Mouse (Mus musculus): ENCODE results near the gene Fmnl3.

Fmnl3 gene

DNA sequence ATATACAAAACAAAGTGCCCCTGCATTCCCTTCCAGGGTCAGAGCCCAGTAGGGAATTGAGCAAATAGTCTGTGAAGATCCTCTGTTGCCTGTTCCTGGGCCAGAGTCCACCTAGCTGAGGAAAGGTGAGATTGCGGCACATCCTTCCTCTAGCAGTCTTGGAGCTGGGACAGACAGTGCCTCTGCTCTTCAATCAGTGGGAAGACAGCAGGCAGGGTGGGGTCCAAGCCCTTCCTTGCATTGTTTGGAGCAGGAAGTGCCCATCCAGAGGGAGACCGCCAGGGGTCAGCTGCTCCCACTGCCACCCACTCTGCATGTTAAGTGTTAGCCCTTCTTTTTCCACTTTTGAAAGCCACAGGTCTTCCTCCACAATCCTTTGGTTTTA, 53.0 kb downstream of the Fmnl3 start:
- DNase-seq (ENCODE audit: low spot score), result no peak

DNA sequence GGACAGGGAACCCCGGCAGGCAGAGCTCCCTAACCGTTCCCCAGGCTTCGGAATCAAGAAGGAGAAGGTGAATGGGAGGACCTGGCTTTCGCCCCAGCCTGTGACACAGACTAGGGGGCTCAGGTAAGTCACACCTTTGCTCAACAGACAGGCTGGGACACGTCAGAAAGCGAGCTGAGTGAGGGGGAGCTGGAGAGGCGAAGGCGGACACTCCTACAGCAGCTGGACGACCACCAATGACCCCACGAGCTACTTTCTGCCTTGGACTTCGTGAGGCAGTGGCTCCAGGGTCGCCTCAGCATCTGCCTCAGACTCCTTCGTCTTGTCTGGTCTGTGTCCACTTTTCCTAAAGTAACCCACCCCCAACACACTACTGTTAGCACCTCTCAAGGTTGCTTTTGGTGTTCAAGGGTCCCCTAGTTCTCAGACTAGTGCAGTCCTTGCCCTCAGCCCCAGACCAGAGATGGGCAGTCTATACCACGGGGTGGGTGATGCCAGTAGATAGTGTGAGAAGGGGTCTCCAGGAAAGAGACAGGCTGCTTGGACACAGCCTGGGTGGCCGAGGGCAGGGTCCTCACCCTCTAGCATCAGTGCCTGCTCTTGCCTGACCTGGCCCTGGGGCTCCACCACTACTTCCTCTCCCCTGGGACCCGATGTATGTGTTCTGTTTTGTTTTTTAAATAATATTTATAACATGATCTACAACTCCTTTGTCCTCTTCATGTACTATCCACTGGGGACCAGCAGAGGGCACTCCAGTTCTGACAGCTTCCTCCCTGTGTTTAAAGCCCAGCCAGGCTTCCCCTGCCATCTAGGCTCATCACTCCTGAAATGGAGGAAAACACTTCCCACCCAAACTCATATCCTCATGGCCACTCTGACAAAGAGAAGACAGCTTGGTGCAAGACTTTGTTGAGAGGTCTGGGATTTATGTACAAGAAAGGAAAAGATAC, 53.7 kb downstream of the Fmnl3 start:
- DNase-seq (ENCODE audit: low spot score), result peak; percentile 67

DNA sequence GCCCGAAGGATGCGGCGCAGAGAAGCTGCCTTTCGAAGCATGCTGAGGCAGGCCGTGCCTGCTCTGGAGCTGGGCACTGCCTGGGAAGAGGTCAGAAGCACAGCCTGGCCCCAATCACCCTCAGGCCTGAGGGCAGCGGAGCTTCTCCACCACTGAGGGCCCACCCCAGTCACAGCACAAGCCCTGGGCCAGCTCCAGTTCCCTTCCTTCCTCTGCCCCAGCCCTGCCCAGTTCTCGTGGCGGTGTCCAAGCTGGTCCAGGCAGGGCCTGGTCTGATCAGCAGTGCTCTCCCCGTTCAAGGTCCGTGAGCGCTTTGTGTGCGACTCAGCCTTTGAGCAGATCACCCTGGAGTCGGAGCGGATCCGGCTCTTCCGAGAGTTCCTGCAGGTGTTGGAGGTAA, 55.4 kb downstream of the Fmnl3 start:
- no peak for DNase-seq (ENCODE audit: low spot score)

DNA sequence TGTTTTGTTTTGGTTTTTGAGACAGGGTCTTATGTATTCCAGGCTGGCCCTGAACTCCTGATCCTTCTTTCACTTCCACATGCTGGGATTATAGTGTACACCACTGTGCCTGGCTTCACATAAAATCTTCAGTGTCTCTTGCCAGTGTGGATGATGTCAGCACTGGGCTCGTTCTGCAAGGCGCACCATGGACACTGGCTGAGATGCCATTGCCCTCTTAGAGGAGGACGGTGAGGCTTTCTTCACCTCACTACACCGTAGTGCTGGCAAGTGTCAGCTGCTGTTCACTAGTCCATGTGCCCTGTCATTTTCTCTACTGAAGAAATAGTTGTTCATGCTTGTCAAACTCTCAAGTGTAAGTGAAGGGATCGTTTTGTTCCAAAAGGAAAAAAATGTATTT, 59.7 kb downstream of the Fmnl3 start:
- DNase-seq (ENCODE audit: low spot score), result no peak

DNA sequence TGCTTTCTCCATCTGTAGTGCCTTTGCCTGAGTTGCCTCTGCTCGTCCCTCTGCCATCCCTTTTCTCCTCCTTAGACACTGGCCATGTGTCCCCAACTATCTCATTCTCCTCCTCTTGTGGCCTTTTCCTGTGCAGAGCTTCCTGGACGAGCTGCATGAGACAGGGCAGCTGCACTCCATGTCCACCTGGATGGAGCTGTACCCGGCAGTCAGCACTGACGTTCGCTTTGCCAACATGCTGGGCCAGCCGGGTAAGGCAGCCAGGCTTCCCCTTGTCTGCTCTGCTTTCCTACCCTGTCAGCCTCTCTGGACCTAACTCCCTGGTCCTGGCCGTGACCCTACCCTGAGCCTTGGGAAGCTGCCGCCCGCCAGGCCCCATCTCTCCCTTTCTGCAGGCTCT, 60.7 kb downstream of the Fmnl3 start:
- DNase-seq (ENCODE audit: low spot score), result no peak

DNA sequence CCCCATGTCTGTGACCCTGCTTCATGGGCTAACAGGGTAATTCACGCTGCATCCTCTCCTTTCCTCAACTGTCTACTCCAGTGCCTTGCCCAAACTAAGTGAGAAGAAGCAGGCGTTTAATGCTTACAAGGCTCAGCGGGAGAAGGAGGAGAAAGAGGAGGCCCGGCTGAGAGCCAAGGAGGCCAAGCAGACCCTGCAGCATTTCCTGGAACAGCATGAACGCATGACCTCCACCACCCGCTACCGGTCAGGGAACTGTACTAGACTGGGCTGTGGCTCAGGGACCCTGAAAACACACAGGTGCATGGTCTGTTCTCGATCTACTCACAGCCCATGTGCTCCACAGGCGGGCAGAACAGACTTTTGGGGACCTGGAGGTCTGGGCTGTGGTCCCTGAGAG, 62.8 kb downstream of the Fmnl3 start:
- no peak for DNase-seq (ENCODE audit: low spot score)

DNA sequence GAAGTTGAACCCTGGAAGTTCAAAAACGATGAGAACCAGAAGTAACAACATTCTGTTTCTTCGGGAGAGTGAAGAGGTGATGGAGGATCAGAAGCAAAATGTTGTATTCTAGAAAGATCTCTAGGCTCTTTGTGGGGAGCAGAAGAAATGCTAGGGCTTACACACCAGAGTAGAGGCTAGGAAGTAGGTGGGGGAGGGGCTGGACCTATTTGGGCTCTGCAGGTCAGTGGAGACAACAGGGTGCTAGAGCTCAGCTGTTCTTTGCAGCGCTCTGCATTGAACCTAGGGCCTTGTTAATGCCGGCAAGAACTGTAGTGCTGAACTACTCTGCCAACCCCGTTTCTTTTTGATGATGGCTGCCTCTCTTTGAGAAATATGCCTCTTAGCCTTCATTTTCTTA, 74.1 kb downstream of the Fmnl3 start:
- DNase-seq (ENCODE audit: low spot score), result no peak

DNA sequence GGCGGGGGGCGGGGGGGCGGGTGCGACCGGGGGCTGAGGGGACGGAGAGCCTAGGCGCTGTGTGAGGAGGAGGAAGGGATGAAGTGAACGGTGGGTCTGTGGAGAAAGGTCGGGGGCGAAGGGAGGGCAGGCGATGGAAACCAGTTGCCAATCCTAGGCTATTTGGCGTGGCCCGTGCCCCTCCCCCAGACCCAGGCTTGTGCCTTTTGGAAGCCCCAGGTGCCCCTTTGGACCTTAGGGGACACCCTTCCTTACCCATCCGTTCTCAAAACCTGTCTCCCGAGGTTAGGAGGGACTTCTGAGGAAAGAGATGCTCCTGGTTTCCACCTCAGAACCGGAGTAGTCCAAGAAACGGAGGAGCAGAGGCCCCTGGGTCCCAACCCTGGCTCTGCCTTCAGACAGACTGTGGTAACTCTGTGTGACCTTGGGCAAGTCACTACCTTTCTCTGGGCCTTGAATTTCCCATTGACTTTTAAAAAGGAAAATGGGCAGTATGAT, 74.7 kb downstream of the Fmnl3 start, which contains the start of gene Fam186b:
Gene Fam186b (minus strand): TSS at position 405 of the 498 bp plus-strand sequence.
- DNase-seq (ENCODE audit: low spot score), result peak; percentile 24

DNA sequence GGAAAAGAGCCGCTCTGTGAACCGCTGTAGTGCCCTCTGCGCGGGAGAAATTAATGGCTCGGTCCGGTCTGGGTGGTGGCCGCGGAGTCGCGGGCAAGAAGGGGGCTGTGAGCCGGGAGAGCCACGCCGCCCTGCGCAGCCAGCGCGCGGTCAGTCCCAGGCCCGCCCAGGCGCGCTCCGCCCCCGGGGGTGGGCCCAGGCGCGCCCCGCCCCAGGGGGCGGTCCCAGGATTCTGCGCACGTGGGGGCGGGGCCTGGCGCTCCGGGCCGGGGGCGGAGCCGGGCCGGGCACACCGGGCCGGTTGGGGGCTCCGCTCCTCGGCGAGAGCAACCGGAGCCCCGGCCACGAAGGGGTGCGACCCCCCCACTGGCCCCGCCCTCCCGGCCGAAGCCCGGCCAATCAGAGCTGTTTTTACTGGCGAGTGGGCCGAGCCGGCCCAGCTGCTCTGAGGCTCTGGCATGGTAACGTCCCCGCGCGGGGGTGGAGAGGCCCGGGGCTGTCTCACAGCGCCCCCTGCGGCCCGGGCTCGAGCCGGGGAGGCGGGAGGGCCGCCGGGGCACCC, 75.4 kb downstream of the Fmnl3 start, which contains the start of gene Prpf40b:
Gene Prpf40b (plus strand): TSS at position 275 of the 562 bp plus-strand sequence.
- DNase-seq (ENCODE audit: low spot score), result peak; percentile 95

DNA sequence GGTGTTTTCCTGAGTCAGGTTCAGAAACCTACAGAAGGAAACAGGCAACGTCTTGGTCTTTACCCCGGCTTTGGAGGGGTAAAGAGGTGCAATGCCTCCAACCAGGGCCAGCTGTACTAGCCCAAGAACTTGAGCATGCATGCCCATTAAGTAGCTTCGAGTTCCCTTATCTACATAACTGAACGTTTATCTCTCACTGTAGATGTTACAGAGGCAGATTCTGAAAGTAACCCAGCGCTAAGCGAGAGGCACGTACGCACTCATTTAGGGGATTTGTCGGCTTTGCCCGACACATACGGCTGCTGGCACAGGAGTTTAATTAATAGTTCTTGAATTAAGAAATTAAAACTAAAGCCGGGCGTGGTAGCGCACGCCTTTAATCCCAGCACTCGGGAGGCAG, 76.0 kb downstream of the Fmnl3 start:
- DNase-seq (ENCODE audit: low spot score), result no peak

DNA sequence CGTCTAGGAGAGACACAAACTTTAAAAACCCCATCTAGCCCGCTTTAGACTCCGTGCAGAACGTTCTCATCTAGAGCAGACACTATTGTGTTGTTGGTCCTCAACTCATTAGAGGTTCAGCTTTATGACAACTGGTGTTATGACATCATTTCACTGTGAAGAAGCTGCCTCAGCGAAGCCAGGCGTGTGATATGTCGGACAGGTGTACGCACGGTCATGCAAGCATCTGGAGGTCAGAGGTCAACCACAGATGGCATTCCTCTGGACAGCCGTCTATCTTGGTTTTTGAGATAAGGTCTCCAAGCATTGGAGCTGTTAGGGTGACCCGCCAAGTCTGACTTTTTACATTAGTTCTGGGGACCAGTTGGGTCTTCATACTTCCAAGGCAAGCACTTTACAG, 79.7 kb downstream of the Fmnl3 start:
- DNase-seq (ENCODE audit: low spot score), result no peak

DNA sequence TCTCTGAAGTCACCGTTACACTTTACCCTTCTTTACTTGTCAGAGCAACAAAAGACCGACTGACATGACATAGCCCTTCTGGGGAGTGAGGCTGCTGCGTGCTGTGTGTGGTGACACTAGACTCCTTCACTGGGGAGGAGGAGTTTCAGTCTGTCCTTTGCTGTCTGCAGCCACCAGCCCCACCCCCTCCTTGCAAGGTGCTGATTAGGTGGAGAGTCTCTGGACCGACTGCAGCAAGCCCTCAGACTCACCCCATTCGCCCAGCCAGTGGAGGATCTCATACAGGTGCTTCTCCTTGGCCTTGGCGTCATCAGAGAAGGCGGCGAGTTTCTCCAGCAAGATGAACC, 85.1 kb downstream of the Fmnl3 start:
- DNase-seq (ENCODE audit: low spot score), result no peak

DNA sequence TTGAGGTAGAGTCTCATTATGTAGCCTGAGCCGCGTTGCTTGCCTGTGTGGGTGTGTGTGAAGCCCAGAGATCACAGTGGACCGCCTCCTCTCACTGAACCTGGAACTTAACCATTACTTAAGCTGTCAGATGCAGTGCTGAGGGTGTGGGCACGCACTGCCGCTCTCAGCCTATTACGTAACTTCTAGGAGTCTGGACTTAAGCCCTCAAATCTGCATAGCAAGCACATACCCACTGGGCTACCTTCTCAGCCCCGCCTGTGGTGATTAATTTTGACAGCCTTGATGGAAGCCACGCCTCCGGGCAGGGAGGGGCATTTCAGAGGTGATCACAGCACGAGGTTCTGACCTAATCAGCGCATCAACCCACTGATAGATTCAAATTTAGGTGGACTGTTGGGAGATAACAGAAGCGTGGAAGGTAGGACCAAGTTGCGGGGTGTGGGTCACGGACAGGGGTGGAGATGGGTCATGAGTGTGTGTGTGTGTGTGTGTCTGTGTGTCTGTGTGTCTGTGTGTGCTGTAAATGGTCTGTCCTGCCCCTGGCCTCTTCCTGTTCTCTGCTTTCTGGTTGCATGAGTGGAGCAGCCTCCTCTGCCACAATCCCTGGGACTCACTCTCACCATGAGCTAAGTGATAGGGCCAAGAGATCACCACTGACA, 85.6 kb downstream of the Fmnl3 start:
- no peak for DNase-seq (ENCODE audit: low spot score)

DNA sequence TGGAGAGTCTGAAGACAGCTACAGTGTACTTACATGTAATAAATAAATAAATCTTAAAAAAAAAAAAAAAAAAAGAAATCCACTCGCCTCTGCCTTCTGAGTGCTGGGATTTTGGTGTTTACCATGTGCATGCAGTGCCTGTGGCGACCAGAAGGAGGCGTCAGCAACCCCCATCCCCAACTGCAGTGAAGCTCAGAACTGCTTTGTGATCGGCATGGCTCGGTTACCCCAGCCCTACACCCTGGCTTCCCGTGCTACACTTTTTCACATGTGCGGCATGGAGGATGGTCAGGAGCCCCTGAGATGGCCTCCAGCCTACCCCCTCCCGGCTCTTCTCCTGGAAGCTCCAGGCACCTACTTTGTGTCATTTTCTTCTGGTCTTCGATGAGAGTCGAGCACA, 86.8 kb downstream of the Fmnl3 start:
- DNase-seq (ENCODE audit: low spot score), result no peak

DNA sequence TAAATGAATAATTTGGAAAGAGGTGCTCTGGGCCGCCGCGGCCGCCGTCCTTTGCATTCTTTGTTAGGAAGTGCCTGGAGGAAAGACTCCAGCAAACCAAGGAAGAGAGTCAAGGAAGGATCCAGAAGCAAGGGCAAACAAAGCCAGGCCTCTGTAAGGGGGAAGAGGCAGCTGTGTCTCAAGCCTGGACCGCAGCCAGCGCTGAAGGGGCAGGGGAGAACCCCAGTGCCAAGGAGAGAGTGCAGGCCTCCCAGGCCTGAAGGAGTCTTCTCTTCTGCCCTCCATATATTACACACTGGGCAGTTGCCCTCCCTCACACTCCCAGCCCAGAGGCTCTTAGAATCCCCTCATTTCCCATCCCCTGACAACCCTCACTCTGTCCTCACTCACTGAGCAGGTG, 92.0 kb downstream of the Fmnl3 start:
- DNase-seq (ENCODE audit: low spot score), result no peak

DNA sequence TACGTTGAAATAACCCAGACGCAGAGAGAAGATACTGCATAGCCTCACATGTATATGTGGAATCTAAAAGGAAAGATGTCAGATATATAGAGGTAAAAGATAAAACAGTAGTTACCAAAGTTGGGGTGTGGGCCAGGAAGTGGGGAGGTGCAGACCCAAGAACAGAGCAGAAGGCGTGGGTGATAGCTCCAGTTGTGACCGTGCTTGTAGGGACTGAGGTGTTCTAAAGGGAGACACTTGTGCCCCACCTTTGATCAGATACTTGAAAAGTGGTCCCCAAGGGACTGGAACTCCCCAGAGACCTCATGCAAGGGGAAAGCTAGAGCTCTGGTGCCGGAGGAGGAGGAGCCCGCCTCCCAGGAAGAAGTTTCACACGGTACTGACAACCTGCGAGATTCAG, 94.2 kb downstream of the Fmnl3 start:
- no peak for DNase-seq (ENCODE audit: low spot score)

Measured in urinary bladder, postnatal 25 days (tissue).